30 mouse cellular contexts compared by ENCODE assay signal in the genomic region with DNA sequence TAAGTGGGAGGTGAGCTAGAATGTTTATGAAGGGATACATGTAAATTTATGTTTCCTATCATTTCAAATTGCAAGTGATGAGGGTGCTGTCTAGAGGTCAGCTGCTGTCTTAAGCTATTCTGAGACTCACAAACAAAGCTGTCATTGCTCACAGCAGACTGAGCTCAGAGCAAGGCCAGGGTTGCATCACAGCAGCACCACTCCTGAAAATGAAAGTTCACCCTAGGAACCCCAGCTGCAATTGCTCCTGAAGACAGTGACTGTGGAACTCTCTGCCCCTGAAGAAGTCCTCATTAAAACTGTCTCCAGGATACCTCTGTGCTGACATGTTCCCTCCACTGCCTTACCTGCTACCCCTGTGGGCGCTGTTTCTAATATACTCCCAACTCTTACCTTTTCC. TPM values are rescaled to one million over a fixed set of nuclear protein-coding genes. Genes with fewer than 3 reads are reported as not detected.
DNase-seq lines count a peak whose midpoint lies in the region; ATAC-seq lines count a peak whose summit lies in the region.
"Had no signal": no experiment of that assay in that cellular context is flagged by ENCODE, and none has a peak within 500 bp of the region (broad histone marks: within the 10 kb centered on the region; RNA-seq: fewer than 3 reads in every experiment).

No protein-coding gene starts in this region.

- 82% methylated on average over 1 of the region's 1 CpGs for WGBS in heart, embryonic 12.5 days
- 79% methylated on average over 1 of the region's 1 CpGs for WGBS in heart, embryonic 11.5 days (ENCODE audit: insufficient replicate concordance)

- no peak overlapping the region for H3K4me2 ChIP-seq in heart, embryonic 12.5 days
- no peak overlapping the region for H3K4me2 ChIP-seq in heart, embryonic 11.5 days
- H3K4me2 ChIP-seq: embryonic facial prominence, embryonic 12.5 days; forebrain, embryonic 12.5 days; hindbrain, embryonic 15.5 days; kidney, embryonic 15.5 days; limb, embryonic 12.5 days; liver, embryonic 11.5 days; neural tube, embryonic 12.5 days had no signal

- H3K4me3 ChIP-seq in heart, embryonic 12.5 days = no peak overlapping the region
- H3K4me3 ChIP-seq in heart, embryonic 11.5 days (ENCODE audit: low read depth, low read length) = no peak overlapping the region
- H3K4me3 ChIP-seq: embryonic facial prominence, embryonic 12.5 days; erythroblast, embryonic 14.5 days; forebrain, embryonic 12.5 days; gastrocnemius, adult 2 months; hindbrain, embryonic 15.5 days; kidney, embryonic 15.5 days; limb, embryonic 12.5 days; neural tube, embryonic 12.5 days had no signal

- peak; percentile 34 for DNase-seq in A20 (ENCODE audit: low read depth, low spot score)
- DNase-seq in NIH3T3 (ENCODE audit: low read depth) = peak; percentile 5
- DNase-seq in testis, postnatal 14 days (ENCODE audit: low spot score) = no peak
- no peak for DNase-seq in frontal cortex, postnatal 36 days (ENCODE audit: low spot score in 2 of 2)
- DNase-seq: cerebellum, adult 2 months; cerebellum, postnatal 25 days; gastrocnemius, adult 2 months; liver, postnatal 0 days; midbrain, embryonic 14.5 days; retina, postnatal 1 day; right cerebral cortex, postnatal 4 days; thymus, postnatal 25 days had no signal

- H3K9ac ChIP-seq in heart, embryonic 12.5 days = 0 out of 2 replicates have a peak overlapping the region, but pooled peaks have one; percentile 12
- H3K9ac ChIP-seq in heart, embryonic 11.5 days (ENCODE audit: low read depth, low read length) = no peak overlapping the region
- H3K9ac ChIP-seq: embryonic facial prominence, embryonic 12.5 days; forebrain, embryonic 12.5 days; hindbrain, embryonic 15.5 days; kidney, embryonic 15.5 days; limb, embryonic 12.5 days; liver, postnatal 0 days; neural tube, embryonic 12.5 days had no signal

- H3K36me3 ChIP-seq in heart, embryonic 12.5 days = no peaks in the 10 kb centered on the region
- H3K36me3 ChIP-seq in heart, embryonic 11.5 days (ENCODE audit: control insufficient read depth, insufficient read depth, low read length) = no peaks in the 10 kb centered on the region
- H3K36me3 ChIP-seq: embryonic facial prominence, embryonic 12.5 days; forebrain, embryonic 12.5 days; hindbrain, embryonic 15.5 days; kidney, embryonic 15.5 days; limb, embryonic 12.5 days; neural tube, embryonic 12.5 days had no signal

- no peaks in the 10 kb centered on the region for H3K9me3 ChIP-seq in heart, embryonic 12.5 days (replicated peaks)
- no peaks in the 10 kb centered on the region for H3K9me3 ChIP-seq in heart, embryonic 11.5 days (replicated peaks; ENCODE audit: control insufficient read depth, low read length)
- H3K9me3 ChIP-seq: embryonic facial prominence, embryonic 12.5 days; forebrain, embryonic 12.5 days; hindbrain, embryonic 15.5 days; kidney, embryonic 15.5 days; limb, embryonic 12.5 days; neural tube, embryonic 12.5 days had no signal

- no peak overlapping the region for H3K27ac ChIP-seq in heart, embryonic 12.5 days (ENCODE audit: poor library complexity, severe bottlenecking)
- H3K27ac ChIP-seq in heart, embryonic 11.5 days (ENCODE audit: low read depth, low read length) = no peak overlapping the region
- H3K27ac ChIP-seq: embryonic facial prominence, embryonic 12.5 days; forebrain, embryonic 12.5 days; hindbrain, embryonic 15.5 days; kidney, embryonic 15.5 days; limb, embryonic 12.5 days; neural tube, embryonic 12.5 days had no signal

- no peaks in the 10 kb centered on the region for H3K27me3 ChIP-seq in heart, embryonic 12.5 days (replicated peaks)
- H3K27me3 ChIP-seq in heart, embryonic 11.5 days (ENCODE audit: control insufficient read depth, insufficient read depth, low read length) = no peaks in the 10 kb centered on the region
- H3K27me3 ChIP-seq: embryonic facial prominence, embryonic 12.5 days; hindbrain, embryonic 15.5 days; kidney, embryonic 15.5 days; limb, embryonic 12.5 days; neural tube, embryonic 12.5 days had no signal

- no peak for ATAC-seq in heart, embryonic 12.5 days (ENCODE audit: insufficient number of reproducible peaks, low FRiP score)
- no peak for ATAC-seq in heart, embryonic 11.5 days (replicated peaks; ENCODE audit: insufficient number of reproducible peaks, low FRiP score, low TSS enrichment)
- peak; percentile 49 for ATAC-seq in megakaryocyte progenitor cell, adult 5-6 weeks (replicated peaks; ENCODE audit: poor library complexity)
- ATAC-seq: liver, postnatal 0 days had no signal

- H3K4me1 ChIP-seq in heart, embryonic 12.5 days (replicated peaks) = peaks cover 3% of the 10 kb centered on the region; the same call in 1 of the 2 replicates
- 0 out of 2 replicates have a peak, but pooled peaks cover 2% of the 10 kb centered on the region for H3K4me1 ChIP-seq in heart, embryonic 11.5 days (ENCODE audit: control insufficient read depth, insufficient read depth, low read length)
- H3K4me1 ChIP-seq: embryonic facial prominence, embryonic 12.5 days; neural tube, embryonic 12.5 days had no signal

RNA-seq across cellular contexts. Expression of a gene that starts 13.7 kb away (rescaled TPM):
- not detected in 2 replicates for polyA plus RNA-seq in heart, embryonic 12.5 days (2016; fragmentation: Nextera tagmentation; extraction: Ambion mirVana)
- polyA plus RNA-seq in heart, embryonic 11.5 days (2014; fragmentation: Nextera tagmentation; extraction: Ambion mirVana) = not detected in 2 replicates
- not detected in 2 replicates for total RNA-seq in megakaryocyte progenitor cell, adult 5-6 weeks (2015)
- total RNA-seq in megakaryocyte progenitor cell, adult 5-6 weeks (2017) = 0.71 TPM in 1 of 2 replicates, not detected in the other
- total RNA-seq: adrenal gland, adult 18-20 months; gastrocnemius, adult 2 months; gastrocnemius, postnatal 4 days; hematopoietic stem cell, adult 5-6 weeks; layer of hippocampus, adult 8-10 months; left cerebral cortex, postnatal 14 days had no signal
- polyA plus RNA-seq: cerebellum, adult 2 months; embryonic facial prominence, embryonic 12.5 days; erythroblast, embryonic 14.5 days; forebrain, embryonic 12.5 days; hindbrain, embryonic 15.5 days; intestine, embryonic 14.5 days; kidney, embryonic 15.5 days; limb, embryonic 12.5 days; liver, embryonic 11.5 days; liver, postnatal 0 days; midbrain, embryonic 14.5 days; neural tube, embryonic 12.5 days; stomach, embryonic 14.5 days had no signal

RNA-seq across cellular contexts. Expression of a gene that starts 44.2 kb away (rescaled TPM):
- 0.08 and 0.38 TPM in 2 replicates for polyA plus RNA-seq in heart, embryonic 12.5 days (2016; fragmentation: Nextera tagmentation; extraction: Ambion mirVana)
- polyA plus RNA-seq in heart, embryonic 11.5 days (2014; fragmentation: Nextera tagmentation; extraction: Ambion mirVana) = 0.50 and 0.66 TPM in 2 replicates
- total RNA-seq in megakaryocyte progenitor cell, adult 5-6 weeks (2015) = not detected in 2 replicates
- not detected in 2 replicates for total RNA-seq in megakaryocyte progenitor cell, adult 5-6 weeks (2017)
- total RNA-seq: hematopoietic stem cell, adult 5-6 weeks had no signal
- polyA plus RNA-seq: erythroblast, embryonic 14.5 days had no signal

Comparison
In these comparisons a context has a peak if more than half of its experiments do, and no peak if none do; other contexts are left out.
1. DNase-seq: peak in A20 (single experiment) and NIH3T3 (single experiment); none in testis, postnatal 14 days (single experiment) and frontal cortex, postnatal 36 days (0 of 2).